Mouse (Mus musculus): Measurements from ENCODE around the gene Slc31a1. TPM values are rescaled to one million over a fixed set of nuclear protein-coding genes. Genes with fewer than 3 reads are reported as not detected.

Gene Slc31a1
- polyA plus RNA-seq, 1 experiment from 2014 or later = 38.2 TPM

DNA sequence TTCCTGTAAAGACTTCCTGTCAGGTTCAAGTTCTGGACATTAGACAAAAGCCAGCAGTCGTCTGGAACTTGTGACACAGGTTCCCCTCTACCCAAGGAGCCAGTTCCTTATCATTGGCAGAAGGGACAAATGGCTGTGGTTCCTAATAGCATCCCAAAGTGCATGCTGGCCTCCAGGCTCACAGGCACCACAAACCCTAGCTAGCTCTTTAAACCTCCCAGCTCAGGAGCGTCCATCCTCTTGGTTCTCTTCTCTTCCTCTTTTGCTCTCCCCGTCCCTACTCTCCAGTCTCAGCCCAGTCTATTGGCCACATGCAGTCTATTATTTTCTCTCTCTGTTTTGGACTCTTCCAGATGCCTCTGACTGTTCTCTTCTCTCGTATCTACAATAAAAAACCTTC is 79.3 kb downstream of the Slc31a1 start:
- Histone ChIP-seq H3K27ac (no peak overlapping the region), H3K4me1 (replicated peaks) (no peaks in the 10 kb centered on the region), H3K4me3 (replicated peaks) (no peak overlapping the region), H3K4me2 (replicated peaks) (no peak overlapping the region), H3K9ac (replicated peaks) (no peak overlapping the region), H3K27me3 (no peaks in the 10 kb centered on the region), H3K36me3 (no peaks in the 10 kb centered on the region), H3K9me3 (no peaks in the 10 kb centered on the region)
- WGBS = 74% methylated on average over 4 of the region's 4 CpGs
- ATAC-seq = no peak

DNA sequence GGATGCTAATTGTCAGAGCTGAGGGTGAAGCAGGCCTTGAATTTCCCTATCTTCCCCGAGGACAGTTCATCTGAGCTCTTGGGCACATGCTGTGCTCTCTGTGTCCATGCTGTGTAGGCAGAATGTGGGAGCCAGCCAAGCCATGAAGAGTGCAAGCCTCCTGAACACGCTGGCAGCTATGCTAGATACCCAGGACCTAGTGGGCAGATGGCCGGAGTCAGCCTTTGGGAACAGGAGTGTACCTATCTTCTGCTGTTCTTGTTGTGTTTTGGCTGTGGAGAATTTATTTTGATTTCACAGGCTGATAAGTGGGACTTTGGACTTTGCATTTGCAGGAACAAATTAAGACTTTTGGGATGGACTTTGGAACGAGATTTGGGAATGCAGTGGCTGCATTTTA is 80.0 kb downstream of the Slc31a1 start:
- Histone ChIP-seq H3K4me2 (replicated peaks) (no peak overlapping the region), H3K27me3 (no peaks in the 10 kb centered on the region), H3K36me3 (no peaks in the 10 kb centered on the region), H3K27ac (no peak overlapping the region), H3K9me3 (no peaks in the 10 kb centered on the region), H3K4me3 (replicated peaks) (no peak overlapping the region), H3K9ac (replicated peaks) (no peak overlapping the region), H3K4me1 (replicated peaks) (no peaks in the 10 kb centered on the region)
- ATAC-seq = no peak
- WGBS = 72% methylated on average over 4 of the region's 4 CpGs

DNA sequence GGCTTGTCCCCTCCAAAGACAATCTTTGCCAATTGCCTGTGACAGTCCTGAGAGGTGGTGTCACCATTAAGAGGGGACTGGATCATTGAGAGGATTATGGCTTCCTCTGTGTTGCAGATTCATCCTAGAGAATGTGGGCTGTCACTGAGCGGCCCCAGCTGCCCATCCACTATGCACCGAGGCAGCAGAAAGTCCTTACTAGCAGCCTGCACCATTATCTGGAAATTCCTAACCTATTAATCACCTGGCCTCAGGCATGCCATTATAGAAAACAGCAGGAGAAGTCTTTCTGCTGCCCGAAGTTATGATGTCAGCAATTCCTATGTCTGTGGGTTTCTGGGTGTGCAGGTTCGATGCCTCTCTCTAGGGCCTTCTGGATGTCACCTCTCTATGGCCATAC is 80.5 kb downstream of the Slc31a1 start:
- Histone ChIP-seq H3K4me3 (replicated peaks) (no peak overlapping the region), H3K9ac (replicated peaks) (no peak overlapping the region), H3K36me3 (no peaks in the 10 kb centered on the region), H3K27me3 (no peaks in the 10 kb centered on the region), H3K27ac (no peak overlapping the region), H3K9me3 (no peaks in the 10 kb centered on the region), H3K4me1 (replicated peaks) (no peaks in the 10 kb centered on the region), H3K4me2 (replicated peaks) (no peak overlapping the region)
- ATAC-seq = no peak
- WGBS = 83% methylated on average over 4 of the region's 4 CpGs

Other genes starting within 250 kb of the Slc31a1 start
- gene Mup21, start 209.9 kb upstream of the Slc31a1 start, polyA plus RNA-seq (2015; fragmentation: Nextera tagmentation; extraction: Ambion mirVana) = not detected in 2 replicates
- gene Zfp37, start 129.7 kb upstream of the Slc31a1 start, polyA plus RNA-seq (2015; fragmentation: Nextera tagmentation; extraction: Ambion mirVana) = 28.1 and 34.6 TPM in 2 replicates
- gene Slc31a2, start 98.2 kb upstream of the Slc31a1 start, polyA plus RNA-seq (2015; fragmentation: Nextera tagmentation; extraction: Ambion mirVana) = 11.4 and 12.5 TPM in 2 replicates
- 23.6 and 24.0 TPM in 2 replicates for gene Fkbp15, start 179 bp upstream of the Slc31a1 start, polyA plus RNA-seq (2015; fragmentation: Nextera tagmentation; extraction: Ambion mirVana)
- 116 and 120 TPM in 2 replicates for gene Cdc26, start 47.9 kb downstream of the Slc31a1 start, polyA plus RNA-seq (2015; fragmentation: Nextera tagmentation; extraction: Ambion mirVana)
- 18.4 and 19.1 TPM in 2 replicates for gene Prpf4, start 48.1 kb downstream of the Slc31a1 start, polyA plus RNA-seq (2015; fragmentation: Nextera tagmentation; extraction: Ambion mirVana)
- 0.11 and 0.23 TPM in 2 replicates for gene Rnf183, start 74.5 kb downstream of the Slc31a1 start, polyA plus RNA-seq (2015; fragmentation: Nextera tagmentation; extraction: Ambion mirVana)
- 9.6 and 10.8 TPM in 2 replicates for gene Wdr31, start 110.2 kb downstream of the Slc31a1 start, polyA plus RNA-seq (2015; fragmentation: Nextera tagmentation; extraction: Ambion mirVana)
- gene Bspry, start 119.3 kb downstream of the Slc31a1 start, polyA plus RNA-seq (2015; fragmentation: Nextera tagmentation; extraction: Ambion mirVana) = 0.44 and 0.86 TPM in 2 replicates
- 13.2 and 14.3 TPM in 2 replicates for gene Hdhd3, start 142.7 kb downstream of the Slc31a1 start, polyA plus RNA-seq (2015; fragmentation: Nextera tagmentation; extraction: Ambion mirVana)
- 59.8 and 65.4 TPM in 2 replicates for gene Alad, start 159.2 kb downstream of the Slc31a1 start, polyA plus RNA-seq (2015; fragmentation: Nextera tagmentation; extraction: Ambion mirVana)
- gene Pole3, start 164.3 kb downstream of the Slc31a1 start, polyA plus RNA-seq (2015; fragmentation: Nextera tagmentation; extraction: Ambion mirVana) = 81.3 and 87.2 TPM in 2 replicates
- 1.1 and 1.5 TPM in 2 replicates for gene 4933430I17Rik, start 164.6 kb downstream of the Slc31a1 start, polyA plus RNA-seq (2015; fragmentation: Nextera tagmentation; extraction: Ambion mirVana)
- gene Rgs3, start 199.1 kb downstream of the Slc31a1 start, polyA plus RNA-seq (2015; fragmentation: Nextera tagmentation; extraction: Ambion mirVana) = 65.9 and 70.0 TPM in 2 replicates